In the genomic region with DNA sequence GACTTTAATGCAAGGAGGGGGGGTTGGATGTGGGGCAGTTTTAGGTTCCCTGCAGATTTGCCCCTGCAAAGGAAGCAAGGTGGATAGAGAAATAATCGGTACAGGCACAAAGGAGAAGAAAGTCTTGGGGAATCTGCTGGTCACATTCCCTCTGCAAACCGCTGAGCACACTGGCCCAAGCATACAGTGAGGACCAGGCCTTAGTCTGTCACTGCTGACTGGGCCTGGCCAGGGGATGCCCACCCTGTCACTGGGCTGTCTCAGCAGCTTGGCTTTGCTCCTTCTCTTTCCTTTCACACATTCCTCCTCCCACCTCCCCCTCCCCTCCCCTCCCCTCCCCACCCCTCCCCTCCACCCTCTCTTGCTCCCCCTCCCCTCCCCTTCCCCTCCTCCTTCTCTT, we compare ENCODE assay signal across 9 mouse cellular contexts.
A peak's percentile ranks its signal among the peaks of the same experiment; 100 is the strongest.
DNase-seq lines count a peak whose midpoint lies in the region; ATAC-seq lines count a peak whose summit lies in the region.
"Had no signal": no experiment of that assay in that cellular context is flagged by ENCODE, and none has a peak within 500 bp of the region (broad histone marks: within the 10 kb centered on the region; RNA-seq: fewer than 3 reads in every experiment).

No protein-coding gene starts in this region.

- H3K4me3 ChIP-seq in heart, embryonic 14.5 days (ENCODE audit: control insufficient read depth in 1 of 2, insufficient read depth in 1 of 2, low read depth in 1 of 2, low read length in 2 of 2): no peak overlapping the region
- H3K4me3 ChIP-seq in midbrain, embryonic 10.5 days: no peak overlapping the region
- no peak overlapping the region for H3K4me3 ChIP-seq in midbrain, embryonic 14.5 days (replicated peaks; ENCODE audit: low read depth, low read length)
- H3K4me3 ChIP-seq in intestine, embryonic 15.5 days (replicated peaks): no peak overlapping the region
- H3K4me3 ChIP-seq: hindbrain, embryonic 15.5 days; limb, embryonic 15.5 days had no signal

- DNase-seq in heart, adult 9 months (ENCODE audit: low spot score in 2 of 2): no peak
- no peak for DNase-seq in midbrain, embryonic 10.5 days (ENCODE audit: low spot score)
- no peak for DNase-seq in midbrain, embryonic 14.5 days
- DNase-seq in right cerebral cortex, adult 18-20 months: no peak
- DNase-seq in left cerebral cortex, postnatal 4 days: no peak

- H3K9me3 ChIP-seq in heart, embryonic 14.5 days (ENCODE audit: control insufficient read depth, low read length): no peaks in the 10 kb centered on the region
- H3K9me3 ChIP-seq in midbrain, embryonic 10.5 days (replicated peaks): no peaks in the 10 kb centered on the region
- no peaks in the 10 kb centered on the region for H3K9me3 ChIP-seq in midbrain, embryonic 14.5 days (ENCODE audit: control insufficient read depth, low read length)
- no peaks in the 10 kb centered on the region for H3K9me3 ChIP-seq in intestine, embryonic 15.5 days
- H3K9me3 ChIP-seq: hindbrain, embryonic 15.5 days; limb, embryonic 15.5 days had no signal

- H3K27me3 ChIP-seq in heart, embryonic 14.5 days (ENCODE audit: control insufficient read depth, insufficient read depth, low read length): no peaks in the 10 kb centered on the region
- peaks cover 45% of the 10 kb centered on the region for H3K27me3 ChIP-seq in midbrain, embryonic 10.5 days (ENCODE audit: low read depth, poor library complexity, severe bottlenecking)
- H3K27me3 ChIP-seq in midbrain, embryonic 14.5 days (ENCODE audit: control insufficient read depth, insufficient read depth, low read length): no peaks in the 10 kb centered on the region
- H3K27me3 ChIP-seq in intestine, embryonic 15.5 days (replicated peaks): no peaks in the 10 kb centered on the region
- H3K27me3 ChIP-seq: hindbrain, embryonic 15.5 days; limb, embryonic 15.5 days had no signal

- ATAC-seq in heart, embryonic 14.5 days (ENCODE audit: insufficient number of reproducible peaks, insufficient read depth, low FRiP score, low read depth): 0 out of 2 replicates have a peak, but pooled peaks have one; percentile 59
- ATAC-seq in midbrain, embryonic 14.5 days (ENCODE audit: low FRiP score, low TSS enrichment): no peak
- ATAC-seq in intestine, embryonic 15.5 days: no peak

- peaks cover 32 to 43% of the 10 kb centered on the region in 2 experiments for H3K4me1 ChIP-seq in heart, embryonic 14.5 days (ENCODE audit: control insufficient read depth in 2 of 2, insufficient read depth in 2 of 2, low read length in 2 of 2)
- peaks cover 58% of the 10 kb centered on the region for H3K4me1 ChIP-seq in midbrain, embryonic 10.5 days
- H3K4me1 ChIP-seq in midbrain, embryonic 14.5 days (ENCODE audit: control insufficient read depth, insufficient read depth, low read length): 0 out of 2 replicates have a peak, but pooled peaks cover 5% of the 10 kb centered on the region
- H3K4me1 ChIP-seq in intestine, embryonic 15.5 days (replicated peaks): peaks cover 30% of the 10 kb centered on the region

- H3K9ac ChIP-seq in heart, embryonic 14.5 days (ENCODE audit: low read length): no peak overlapping the region
- no peak overlapping the region for H3K9ac ChIP-seq in midbrain, embryonic 14.5 days (replicated peaks; ENCODE audit: low read length)
- no peak overlapping the region for H3K9ac ChIP-seq in intestine, embryonic 15.5 days
- H3K9ac ChIP-seq: hindbrain, embryonic 15.5 days; limb, embryonic 15.5 days had no signal

- H3K36me3 ChIP-seq in heart, embryonic 14.5 days (ENCODE audit: control insufficient read depth, insufficient read depth, low read length): no peaks in the 10 kb centered on the region
- no peaks in the 10 kb centered on the region for H3K36me3 ChIP-seq in midbrain, embryonic 10.5 days
- H3K36me3 ChIP-seq in midbrain, embryonic 14.5 days (ENCODE audit: control insufficient read depth, insufficient read depth, low read length): no peaks in the 10 kb centered on the region
- no peaks in the 10 kb centered on the region for H3K36me3 ChIP-seq in intestine, embryonic 15.5 days
- H3K36me3 ChIP-seq: hindbrain, embryonic 15.5 days; limb, embryonic 15.5 days had no signal

- H3K27ac ChIP-seq in heart, embryonic 14.5 days (replicated peaks in 1 of 2; ENCODE audit: control insufficient read depth in 1 of 2, insufficient read depth in 1 of 2, low read depth in 2 of 2, low read length in 2 of 2): peak overlapping the region in 1 of 2 experiments; percentile 3; a peak in 1 of 4 replicates
- H3K27ac ChIP-seq in midbrain, embryonic 10.5 days (replicated peaks): peak overlapping the region; percentile 76
- no peak overlapping the region for H3K27ac ChIP-seq in midbrain, embryonic 14.5 days (replicated peaks; ENCODE audit: low read depth, low read length)
- H3K27ac ChIP-seq in intestine, embryonic 15.5 days: 0 out of 2 replicates have a peak overlapping the region, but pooled peaks have one; percentile 71
- H3K27ac ChIP-seq: hindbrain, embryonic 15.5 days; limb, embryonic 15.5 days had no signal

- WGBS in heart, embryonic 14.5 days: 50% methylated on average over 2 of the region's 2 CpGs
- WGBS in midbrain, embryonic 10.5 days: 53% methylated on average over 2 of the region's 2 CpGs
- 47% methylated on average over 2 of the region's 2 CpGs for WGBS in midbrain, embryonic 14.5 days
- 52% methylated on average over 2 of the region's 2 CpGs for WGBS in intestine, embryonic 15.5 days

- intact Hi-C loops in left cerebral cortex, postnatal 4 days (cut with DNase I): no loop called here

- no peak overlapping the region for H3K4me2 ChIP-seq in heart, embryonic 14.5 days (ENCODE audit: low read length)
- H3K4me2 ChIP-seq in midbrain, embryonic 14.5 days (ENCODE audit: low read length): no peak overlapping the region
- no peak overlapping the region for H3K4me2 ChIP-seq in intestine, embryonic 15.5 days (replicated peaks)
- H3K4me2 ChIP-seq: hindbrain, embryonic 15.5 days; limb, embryonic 15.5 days had no signal
